Mouse (Mus musculus): Measurements from ENCODE around the gene Hoxa5.

Hoxa5 gene

GRCm38 (mm10) chr6:52234428-52235140 lies 30.2 kb upstream of the Hoxa5 start:
- TF ChIP-seq GATA4 (IDR thresholded peaks at IDR 0.05; ENCODE audit: insufficient replicate concordance, low read length) = no peak

GRCm38 (mm10) chr6:52233546-52234427 lies 29.4 kb upstream of the Hoxa5 start:
- no peak for TF ChIP-seq GATA4 (IDR thresholded peaks at IDR 0.05; ENCODE audit: insufficient replicate concordance, low read length)

DNA sequence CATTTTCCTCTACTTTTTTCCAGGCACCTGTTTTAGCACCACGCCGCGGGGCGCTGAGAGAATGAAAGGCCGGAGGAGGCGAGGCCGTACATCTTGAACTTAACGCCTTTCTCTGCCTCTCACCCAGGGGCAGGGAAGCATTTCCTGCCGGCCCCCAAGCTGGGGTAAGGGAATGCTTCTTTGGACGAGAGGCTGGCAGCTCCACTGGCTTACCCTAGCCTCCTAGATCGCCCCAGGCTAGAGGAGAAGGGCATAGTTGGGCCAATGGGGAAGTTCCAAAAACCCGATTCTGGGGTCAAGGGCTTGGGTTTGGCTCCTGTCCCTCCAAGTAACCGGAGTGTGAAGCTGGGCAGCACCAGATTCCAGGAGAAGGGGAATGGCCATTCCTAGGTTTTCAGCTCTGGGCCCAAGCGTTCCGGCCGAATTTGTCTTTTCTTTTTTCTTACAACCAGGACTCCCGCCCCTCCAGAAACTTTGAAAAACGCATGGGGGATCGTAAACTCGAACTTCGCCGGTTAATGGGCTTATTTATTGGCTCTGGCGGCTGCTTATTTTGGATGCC lies 28.7 kb upstream of the Hoxa5 start:
- TF ChIP-seq GATA4 (IDR thresholded peaks at IDR 0.05; ENCODE audit: insufficient replicate concordance, low read length) = no peak

DNA sequence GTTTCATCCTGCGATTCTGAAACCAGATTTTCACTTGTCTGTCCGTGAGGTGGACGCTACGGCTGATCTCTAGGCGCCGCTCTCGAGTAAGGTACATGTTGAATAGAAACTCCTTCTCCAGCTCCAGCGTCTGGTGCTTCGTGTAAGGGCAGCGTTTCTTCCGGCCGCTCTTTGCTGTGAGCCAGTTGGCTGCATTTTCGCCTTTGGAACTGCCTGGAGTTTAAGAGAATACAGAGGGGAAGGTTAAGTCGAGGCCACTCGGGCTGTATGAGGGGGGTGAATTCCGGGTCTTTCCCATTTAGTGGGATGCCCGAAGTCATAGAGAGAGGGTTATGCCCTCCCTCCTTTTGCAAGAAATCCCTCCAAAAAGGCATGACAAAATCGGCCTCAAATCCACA lies 28.2 kb upstream of the Hoxa5 start:
- TF ChIP-seq GATA4 (IDR thresholded peaks at IDR 0.05; ENCODE audit: insufficient replicate concordance, low read length) = no peak

GRCm38 (mm10) chr6:52231885-52232567 lies 27.6 kb upstream of the Hoxa5 start:
- no peak for TF ChIP-seq GATA4 (IDR thresholded peaks at IDR 0.05; ENCODE audit: insufficient replicate concordance, low read length)

- TF ChIP-seq GATA4 (IDR thresholded peaks at IDR 0.05; ENCODE audit: insufficient replicate concordance, low read length) = no peak
Measured at GRCm38 (mm10) chr6:52230516-52231165, 26.3 kb upstream of the Hoxa5 start, which contains the start of gene Hoxa9. Gene Hoxa9, minus strand, starts transcription at chr6:52231089.

GRCm38 (mm10) chr6:52229558-52230416 lies 25.4 kb upstream of the Hoxa5 start:
- no peak for TF ChIP-seq GATA4 (IDR thresholded peaks at IDR 0.05; ENCODE audit: insufficient replicate concordance, low read length)

- no peak for TF ChIP-seq GATA4 (IDR thresholded peaks at IDR 0.05; ENCODE audit: insufficient replicate concordance, low read length)
Measured at GRCm38 (mm10) chr6:52228475-52229465, 24.4 kb upstream of the Hoxa5 start.

- no peak for TF ChIP-seq GATA4 (IDR thresholded peaks at IDR 0.05; ENCODE audit: insufficient replicate concordance, low read length)
Measured at GRCm38 (mm10) chr6:52227470-52228222, 23.3 kb upstream of the Hoxa5 start.

GRCm38 (mm10) chr6:52226569-52227257 lies 22.3 kb upstream of the Hoxa5 start:
- no peak for TF ChIP-seq GATA4 (IDR thresholded peaks at IDR 0.05; ENCODE audit: insufficient replicate concordance, low read length)
